Mouse (Mus musculus) mesoderm, embryonic 11.5 days (tissue): ENCODE data around the gene L1td1.
A peak's percentile ranks its signal among the peaks of the same experiment; 100 is the strongest.
"Not testable (repeated sequence)": the region's sequence is repeated elsewhere in the genome, so short reads cannot be mapped to it uniquely, and the experiment has no call there.

ENCODE experiments used
- DNase-seq: peaks from one replicate; pipeline ENCODE4 v3.0.0-alpha.2; 2012; ENCODE audit warnings: low read depth, low spot score

Gene L1td1

DNA sequence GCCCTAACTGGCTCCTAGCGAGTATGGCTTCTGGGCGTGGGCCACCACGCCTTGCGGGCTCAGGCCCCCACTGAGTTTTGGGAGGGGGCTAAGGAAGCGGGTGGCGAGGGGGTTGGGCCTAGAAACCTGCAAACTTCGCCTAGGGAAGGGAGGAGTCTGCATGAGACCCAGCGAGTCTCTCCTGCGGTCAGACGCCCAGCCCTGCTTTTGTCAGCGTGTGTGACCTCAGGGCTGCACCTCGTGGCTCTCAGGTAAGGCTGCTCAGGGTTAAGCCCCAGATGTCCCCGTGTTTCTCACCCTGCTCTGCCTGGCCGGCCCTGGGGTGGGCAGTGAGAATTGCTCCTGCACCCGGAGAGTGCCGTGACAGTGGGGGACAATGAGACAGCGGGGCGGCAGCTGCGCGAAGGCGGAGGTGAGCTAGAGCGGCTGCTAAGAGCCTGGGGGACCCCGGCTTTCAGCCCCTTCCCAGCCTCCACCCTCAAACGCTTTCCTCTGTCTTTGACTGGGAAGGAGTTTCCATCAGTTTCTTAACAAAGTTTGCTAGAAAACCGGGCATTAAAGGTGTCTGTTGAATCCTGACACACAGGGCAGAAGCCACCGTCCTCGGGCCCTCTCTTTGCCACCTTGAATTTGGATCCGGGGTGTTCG is at the start of gene L1td1:
Gene L1td1, plus strand, starts transcription at position 145 of the 648 bp plus-strand sequence.
- no peak for DNase-seq

DNA sequence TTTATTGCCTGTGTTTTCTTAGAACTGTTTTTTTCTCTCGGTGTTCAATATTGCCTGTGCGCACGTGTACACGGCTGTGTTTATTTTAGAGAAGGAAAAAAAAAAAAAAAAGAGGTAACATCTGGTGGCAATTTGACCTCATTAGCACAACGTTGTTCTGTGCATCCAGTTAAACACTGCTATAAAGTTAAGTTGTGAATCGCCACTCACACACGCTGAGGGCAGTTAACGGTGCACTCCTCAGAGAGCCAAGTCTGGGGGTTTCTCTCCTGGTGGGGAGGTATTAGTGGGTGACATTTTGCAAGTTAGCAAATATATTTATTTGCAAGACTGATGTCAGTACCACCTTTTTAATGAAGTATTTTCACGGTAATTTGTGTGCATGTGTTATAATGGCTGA is 49.0 kb upstream of the L1td1 start:
- no peak for DNase-seq

- no peak for DNase-seq
Observed at GRCm38 (mm10) chr4:98686678-98687267, 39.8 kb upstream of the L1td1 start.

DNA sequence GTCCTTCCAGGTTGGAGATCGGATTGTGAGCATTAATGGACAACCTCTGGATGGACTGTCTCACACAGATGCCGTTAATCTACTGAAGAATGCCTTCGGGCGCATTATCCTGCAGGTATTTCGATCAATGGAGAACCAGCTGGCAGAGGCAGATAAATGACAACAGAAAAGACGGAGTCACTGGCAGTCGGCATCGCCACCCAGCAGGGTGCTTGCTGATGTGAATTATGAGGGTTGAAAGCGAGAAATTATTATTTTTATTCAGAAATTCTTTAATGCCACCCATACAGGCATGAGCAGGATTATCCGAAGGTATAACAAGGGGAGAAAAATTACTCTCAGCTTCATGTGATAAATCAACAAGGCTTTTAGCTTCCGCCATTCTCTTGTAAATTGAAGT is 38.4 kb upstream of the L1td1 start:
- DNase-seq, result no peak

DNA sequence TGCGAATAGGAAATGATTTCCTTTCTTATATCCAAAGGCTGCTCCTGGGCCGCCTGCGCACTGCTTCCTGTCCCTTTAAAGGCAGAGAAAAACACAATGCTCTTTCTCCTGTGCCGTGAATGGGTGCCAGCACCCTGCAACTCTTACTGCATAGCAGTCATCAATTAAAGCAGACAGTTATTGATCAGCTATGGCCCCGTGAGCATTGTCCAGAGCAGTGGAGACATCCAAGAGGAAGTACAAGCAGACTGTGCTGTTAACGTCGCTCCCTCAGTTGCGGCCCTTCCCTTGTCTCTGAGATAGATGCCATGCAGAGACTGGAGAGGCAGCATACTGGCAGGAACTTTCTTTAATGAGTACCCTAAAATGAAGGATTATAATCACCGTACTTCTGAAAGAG is 38.0 kb upstream of the L1td1 start:
- DNase-seq, result no peak

- no peak for DNase-seq
Observed at GRCm38 (mm10) chr4:98689988-98690387, 36.5 kb upstream of the L1td1 start.

GRCm38 (mm10) chr4:98693465-98694185 is 32.9 kb upstream of the L1td1 start:
- no peak for DNase-seq

- no peak for DNase-seq
Observed at GRCm38 (mm10) chr4:98697932-98698331, 28.6 kb upstream of the L1td1 start.

DNA sequence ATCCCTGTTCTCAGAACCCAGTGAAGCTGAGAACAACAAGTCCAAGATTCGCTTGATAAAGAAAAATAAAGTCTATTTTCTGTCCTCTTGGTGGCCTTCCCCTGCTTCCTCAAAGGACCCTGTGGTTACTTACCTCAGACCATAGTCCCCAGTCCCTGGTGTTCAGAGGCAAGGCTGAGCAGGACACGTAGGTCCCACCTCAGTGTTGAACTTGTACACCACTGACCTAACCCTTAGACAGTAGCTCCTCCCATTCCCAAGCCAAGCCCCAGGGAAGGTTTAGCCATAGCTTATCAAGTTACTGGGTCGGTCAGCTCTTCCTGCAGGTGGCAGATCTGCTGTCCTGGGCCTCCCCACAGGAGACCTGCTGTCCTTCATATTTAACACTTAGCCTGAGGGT is 27.6 kb upstream of the L1td1 start:
- no peak for DNase-seq

- no peak for DNase-seq
Observed at GRCm38 (mm10) chr4:98700156-98700555, 26.4 kb upstream of the L1td1 start.

DNA sequence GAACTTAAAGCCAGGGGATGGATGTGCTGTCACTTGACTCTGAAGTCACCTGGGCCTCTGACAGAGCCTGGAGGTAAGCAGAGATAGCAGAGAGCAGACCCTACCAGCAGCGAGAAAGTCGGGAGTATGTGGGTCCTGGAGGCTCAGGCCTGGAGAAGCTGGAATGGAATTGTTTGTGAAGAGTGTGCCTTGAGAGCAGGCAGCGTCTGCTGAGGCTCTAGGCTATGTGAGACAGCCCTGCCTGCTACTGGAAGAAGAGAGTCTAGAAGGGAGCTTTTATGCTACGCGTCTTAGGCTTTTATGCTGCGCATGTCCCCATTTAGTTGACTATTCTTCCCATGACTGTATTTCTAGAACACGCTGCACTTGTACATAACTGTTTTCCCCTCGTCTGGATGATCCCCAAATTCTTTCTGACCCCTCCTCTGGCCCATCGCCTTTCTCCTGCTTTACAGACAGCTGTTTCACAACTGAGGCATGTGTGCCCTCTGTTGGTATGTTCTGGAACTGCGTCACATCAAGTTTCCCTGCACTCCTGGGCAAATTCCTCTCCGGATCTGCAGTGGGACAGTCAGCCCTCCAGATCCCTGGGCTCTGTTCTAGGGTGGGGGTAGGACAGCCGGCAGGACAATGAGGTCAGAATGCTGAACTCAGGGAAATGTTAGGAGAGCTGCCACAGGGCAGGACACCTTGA is 24.2 kb upstream of the L1td1 start:
- peak; percentile 85 for DNase-seq

DNA sequence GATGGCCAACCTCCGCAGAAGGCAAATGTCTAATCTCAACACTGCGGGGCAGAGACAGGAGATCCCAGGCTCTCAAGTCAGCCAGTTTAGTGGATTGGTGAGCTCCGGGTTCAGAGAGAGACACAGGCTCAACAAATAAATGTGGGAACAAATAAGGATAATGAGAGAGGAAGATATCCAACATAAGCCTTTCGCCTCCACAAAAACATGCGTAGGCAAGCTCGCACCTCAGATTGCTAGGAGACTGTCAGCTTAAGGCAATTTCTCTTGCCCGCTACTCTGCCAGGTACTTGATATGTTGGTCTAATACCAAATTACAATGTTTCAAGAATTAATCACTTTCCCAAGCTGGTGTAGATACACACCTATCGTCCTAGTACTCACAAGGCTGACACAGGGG is 15.6 kb upstream of the L1td1 start:
- no peak for DNase-seq

- DNase-seq, result no peak
Observed at GRCm38 (mm10) chr4:98717735-98718546, 8.6 kb upstream of the L1td1 start.

- DNase-seq, result no peak
Observed at GRCm38 (mm10) chr4:98718547-98718917, 8.0 kb upstream of the L1td1 start.

GRCm38 (mm10) chr4:98722454-98722853 is 4.1 kb upstream of the L1td1 start:
- peak; percentile 82 for DNase-seq

DNA sequence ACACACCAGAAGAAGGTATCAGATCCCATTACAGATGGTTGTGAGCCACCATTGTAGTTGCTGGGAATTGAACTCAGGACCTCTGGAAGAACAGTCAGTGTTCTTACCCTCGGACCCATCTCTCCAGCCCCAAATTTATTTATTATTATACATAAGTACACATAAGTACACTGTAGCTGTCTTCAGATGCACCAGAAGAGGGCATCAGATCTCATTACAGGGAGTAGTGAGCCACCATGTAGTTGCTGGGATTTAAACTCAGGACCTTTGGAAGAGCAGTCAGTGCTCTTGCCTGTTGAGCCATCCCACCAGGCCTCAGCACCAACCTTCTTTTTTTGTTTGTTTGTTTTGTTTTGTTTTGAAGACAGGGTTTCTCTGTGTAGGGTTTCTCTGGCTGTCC is 1.9 kb upstream of the L1td1 start:
- DNase-seq, result not testable (repeated sequence)

DNA sequence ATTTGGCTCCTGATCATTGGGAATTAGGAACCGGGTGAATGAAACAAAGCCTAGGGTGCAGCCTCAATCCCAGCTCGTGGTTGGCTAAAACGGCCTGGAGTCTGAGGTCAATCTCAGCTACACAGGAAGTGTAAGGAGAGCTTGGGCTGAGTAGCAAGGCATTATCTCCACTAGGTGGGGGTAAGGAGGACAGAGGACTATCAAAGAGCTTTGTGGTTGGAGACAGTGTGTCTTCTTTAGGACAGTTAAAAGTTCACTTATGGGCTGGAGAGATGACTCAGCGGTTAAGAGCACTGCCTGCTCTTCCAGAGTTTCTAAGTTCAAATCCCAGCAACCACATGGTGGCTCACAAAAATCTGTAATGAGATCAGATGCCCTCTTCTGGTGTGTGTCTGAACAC is 1.1 kb upstream of the L1td1 start:
- peak; percentile 39 for DNase-seq

DNA sequence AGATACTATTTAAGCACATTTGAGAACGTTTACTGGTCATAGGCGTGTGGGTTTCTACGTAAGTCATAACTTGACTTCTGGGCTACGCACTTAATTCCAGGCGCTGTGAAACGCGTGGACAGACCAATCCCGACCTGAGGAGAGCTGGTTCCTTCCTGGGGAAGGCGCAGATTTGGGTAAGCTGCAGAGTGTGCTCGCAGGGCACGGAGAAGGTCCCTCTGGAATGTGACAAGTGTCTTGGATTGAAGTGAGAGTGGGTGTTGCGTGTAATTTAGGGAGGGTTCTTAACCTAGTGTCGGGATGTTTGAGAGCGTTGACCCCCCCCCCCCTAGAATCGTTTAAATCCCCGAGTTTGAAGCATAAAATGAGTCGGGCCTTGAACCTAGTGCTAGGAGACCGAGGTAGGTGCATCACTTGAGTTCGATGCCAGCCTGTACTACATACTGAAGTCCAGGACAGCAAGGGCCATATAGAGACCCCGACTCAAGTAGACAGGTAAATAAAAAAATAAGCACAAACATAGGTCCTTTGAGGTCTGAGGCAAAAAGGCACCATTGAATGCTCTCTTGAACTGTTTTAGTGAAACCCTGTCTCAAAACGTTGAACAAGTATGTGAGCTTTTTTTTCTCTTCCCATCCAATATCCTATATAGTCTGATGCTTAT is 893 bp downstream of the L1td1 start:
- peak; percentile 14 for DNase-seq

DNA sequence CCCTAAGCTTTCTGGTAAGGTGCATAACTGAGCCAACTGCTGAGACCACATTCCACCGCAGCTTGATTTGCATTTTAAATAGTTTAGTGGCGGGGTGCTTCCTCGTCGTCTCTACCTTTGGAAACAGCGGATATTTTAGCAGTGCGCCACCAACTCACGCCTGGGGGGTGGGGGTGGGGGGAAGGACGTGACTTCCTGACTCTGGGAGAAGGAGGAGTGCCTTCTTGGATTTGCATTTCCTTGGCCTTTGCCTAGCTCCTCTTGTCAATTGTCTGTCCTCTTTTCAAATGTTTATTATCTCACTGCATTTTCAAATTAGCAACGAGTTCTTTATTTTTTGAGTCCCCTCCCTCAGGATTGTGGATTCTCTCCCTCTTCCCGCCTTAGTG is 1.4 kb downstream of the L1td1 start:
- DNase-seq, result peak; percentile 21

- no peak for DNase-seq
Observed at GRCm38 (mm10) chr4:98728716-98729115, 2.2 kb downstream of the L1td1 start.

DNA sequence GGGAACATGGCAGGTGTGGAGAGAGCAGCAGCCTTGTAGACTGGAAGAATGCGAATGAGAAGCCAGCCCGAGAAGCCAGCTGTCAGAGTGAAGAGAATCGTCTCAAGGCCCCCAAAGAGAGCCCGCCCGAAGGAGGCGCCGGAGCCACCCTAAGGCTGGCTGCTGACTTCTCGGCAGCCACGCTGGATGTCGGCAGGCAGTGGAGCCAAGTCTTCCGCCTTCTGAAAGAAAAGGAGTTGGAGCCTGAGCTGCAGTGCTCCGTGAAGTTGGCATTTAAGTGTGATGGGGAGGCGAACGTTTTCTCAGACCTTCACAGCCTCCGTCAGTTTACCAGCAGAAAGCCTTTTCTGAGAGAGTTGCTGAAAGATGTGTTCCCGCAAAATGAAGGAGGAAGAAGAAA is 7.1 kb downstream of the L1td1 start:
- DNase-seq, result no peak
